Mouse (Mus musculus): ENCODE results near the gene Ccnb2.

DNA sequence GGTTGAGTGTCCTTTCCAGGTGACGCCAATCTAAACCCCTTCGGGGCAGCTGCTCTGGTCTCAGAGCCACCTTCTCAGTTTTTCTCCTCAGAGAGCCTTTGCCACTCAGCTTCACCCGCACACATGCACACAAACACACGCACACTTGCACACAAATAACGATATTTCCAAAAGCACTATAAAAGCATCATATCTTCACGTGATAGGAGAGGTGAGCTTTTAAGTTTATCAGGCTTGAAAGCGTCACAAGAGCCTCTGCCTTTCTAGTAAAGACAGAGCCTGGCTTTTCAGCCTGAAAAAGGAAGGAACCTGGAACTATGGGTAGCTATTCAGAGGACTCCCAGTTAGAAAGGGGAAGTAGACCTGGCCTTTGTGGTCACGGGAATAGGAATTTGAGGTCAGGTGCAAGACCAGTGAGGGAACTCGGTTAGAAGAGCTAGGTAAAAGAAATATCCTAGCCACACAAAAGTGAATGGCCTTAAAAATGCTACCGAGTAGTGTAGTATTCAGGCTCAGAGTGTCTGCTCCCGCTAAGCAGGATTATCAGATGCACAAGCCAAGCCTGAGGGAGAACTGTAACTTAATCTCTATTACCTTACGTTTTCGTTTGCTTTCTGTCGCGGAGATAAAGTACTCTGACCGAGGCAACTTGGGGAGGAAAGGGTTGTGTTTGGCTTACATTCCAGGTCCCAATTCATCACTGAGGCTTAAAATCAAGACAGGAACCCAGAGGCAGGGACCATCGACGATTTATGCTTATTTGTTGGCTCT is 36.2 kb downstream of the Ccnb2 start:
- TF ChIP-seq CTCF (IDR thresholded peaks at IDR 0.05; ENCODE audit: low read depth, low read length) = no peak
- TF ChIP-seq POLR2A (IDR thresholded peaks at IDR 0.05; ENCODE audit: extremely low read depth, insufficient read depth, low read length) = no peak
